Mouse (Mus musculus): ENCODE results near the gene Slc1a5. TPM values are rescaled to one million over a fixed set of nuclear protein-coding genes. Genes with fewer than 3 reads are reported as not detected.

Gene Slc1a5
- total RNA-seq (2021): 10 to 100 TPM; 28.4 to 28.7 TPM

- DNase-seq: peak; percentile 91
Observed at GRCm38 (mm10) chr7:16780825-16781554, at the start of gene Slc1a5. TSS of gene Slc1a5 (plus strand) at chr7:16781340.

GRCm38 (mm10) chr7:16731893-16732422 lies 49.2 kb upstream of the Slc1a5 start:
- no peak for DNase-seq

- no peak for DNase-seq
Observed at GRCm38 (mm10) chr7:16737606-16738072, 43.5 kb upstream of the Slc1a5 start.

- DNase-seq: peak; percentile 97
Observed at GRCm38 (mm10) chr7:16738073-16738696, 43.0 kb upstream of the Slc1a5 start, which contains the start of gene Ap2s1. TSS of gene Ap2s1 (plus strand) at chr7:16738410.

GRCm38 (mm10) chr7:16739056-16739604 lies 42.0 kb upstream of the Slc1a5 start:
- no peak for DNase-seq

GRCm38 (mm10) chr7:16745373-16745772 lies 35.8 kb upstream of the Slc1a5 start:
- no peak for DNase-seq

GRCm38 (mm10) chr7:16746093-16746492 lies 35.0 kb upstream of the Slc1a5 start:
- DNase-seq: peak; percentile 74

GRCm38 (mm10) chr7:16747656-16748055 lies 33.5 kb upstream of the Slc1a5 start:
- no peak for DNase-seq

- no peak for DNase-seq
Observed at GRCm38 (mm10) chr7:16752016-16752415, 29.1 kb upstream of the Slc1a5 start.

GRCm38 (mm10) chr7:16755362-16756017 lies 25.6 kb upstream of the Slc1a5 start:
- DNase-seq: peak; percentile 54

GRCm38 (mm10) chr7:16758872-16759574 lies 22.1 kb upstream of the Slc1a5 start:
- no peak for DNase-seq

- peak; percentile 64 for DNase-seq
Observed at GRCm38 (mm10) chr7:16760292-16760691, 20.8 kb upstream of the Slc1a5 start.

GRCm38 (mm10) chr7:16761005-16761481 lies 20.1 kb upstream of the Slc1a5 start:
- DNase-seq: peak; percentile 78

- peak; percentile 20 for DNase-seq
Observed at GRCm38 (mm10) chr7:16761630-16762029, 19.5 kb upstream of the Slc1a5 start.

GRCm38 (mm10) chr7:16763463-16764218 lies 17.5 kb upstream of the Slc1a5 start:
- no peak for DNase-seq

- no peak for DNase-seq
Observed at GRCm38 (mm10) chr7:16766443-16766842, 14.7 kb upstream of the Slc1a5 start.

GRCm38 (mm10) chr7:16775888-16776287 lies 5.3 kb upstream of the Slc1a5 start:
- DNase-seq: no peak

GRCm38 (mm10) chr7:16780076-16780475 lies 1.1 kb upstream of the Slc1a5 start:
- DNase-seq: peak; percentile 26

- DNase-seq: no peak
Observed at GRCm38 (mm10) chr7:16781555-16781815, 345 bp downstream of the Slc1a5 start.

- peak; percentile 26 for DNase-seq
Observed at GRCm38 (mm10) chr7:16781816-16782554, 845 bp downstream of the Slc1a5 start.
